Mouse (Mus musculus) thymus, adult 18-20 months (tissue): ENCODE measurements at regions not wholly inside any gene's neighbourhood (a gene's known extent, or its start where the extent isn't known, plus 50 kb on each side); places are given as distances from the start of the nearest gene placed in this dataset.

Experiments
- DNase-seq, 2 experiments: peaks; one replicate each; pipeline ENCODE4 v3.0.0; 2022; ENCODE audit warnings: mixed read lengths in 2 of 2

- DNase-seq: no peak
Measured at GRCm38 (mm10) chr8:25389371-25389855, 565.2 kb upstream of the Adam5 start.

- DNase-seq: no peak
Measured at GRCm38 (mm10) chr8:25388811-25389210, 564.6 kb upstream of the Adam5 start.

GRCm38 (mm10) chr8:25385186-25385585 is 561.0 kb upstream of the Adam5 start:
- no peak for DNase-seq

- DNase-seq: no peak
Measured at GRCm38 (mm10) chr8:25384591-25384990, 560.4 kb upstream of the Adam5 start.

- no peak for DNase-seq
Measured at GRCm38 (mm10) chr8:25373276-25373675, 549.1 kb upstream of the Adam5 start.

GRCm38 (mm10) chr8:25370947-25371346 is 546.8 kb upstream of the Adam5 start:
- DNase-seq: peak in 1 of 2 experiments; percentile 18

- no peak for DNase-seq
Measured at GRCm38 (mm10) chr8:25369331-25369730, 545.2 kb upstream of the Adam5 start.

GRCm38 (mm10) chr8:25368561-25369091 is 544.5 kb upstream of the Adam5 start:
- peak in 1 of 2 experiments; percentile 30 for DNase-seq

- DNase-seq: no peak
Measured at GRCm38 (mm10) chr8:25367806-25368549, 543.8 kb upstream of the Adam5 start.

- no peak for DNase-seq
Measured at GRCm38 (mm10) chr8:25366181-25366580, 542.0 kb upstream of the Adam5 start.

- no peak for DNase-seq
Measured at GRCm38 (mm10) chr8:25362656-25363055, 538.5 kb upstream of the Adam5 start.

- DNase-seq: no peak
Measured at GRCm38 (mm10) chr8:25362146-25362545, 538.0 kb upstream of the Adam5 start.

- DNase-seq: no peak
Measured at GRCm38 (mm10) chr8:25361420-25361819, 537.3 kb upstream of the Adam5 start.

- no peak for DNase-seq
Measured at GRCm38 (mm10) chr8:25358539-25359165, 534.5 kb upstream of the Adam5 start.

- no peak for DNase-seq
Measured at GRCm38 (mm10) chr8:25353822-25354770, 529.9 kb upstream of the Adam5 start.

GRCm38 (mm10) chr8:25353405-25353804 is 529.2 kb upstream of the Adam5 start:
- no peak for DNase-seq

GRCm38 (mm10) chr8:25348003-25348683 is 524.0 kb upstream of the Adam5 start:
- DNase-seq: no peak

- no peak for DNase-seq
Measured at GRCm38 (mm10) chr8:25343160-25343602, 519.0 kb upstream of the Adam5 start.

GRCm38 (mm10) chr8:25342501-25342900 is 518.3 kb upstream of the Adam5 start:
- no peak for DNase-seq

GRCm38 (mm10) chr8:25341225-25341624 is 517.1 kb upstream of the Adam5 start:
- DNase-seq: no peak

GRCm38 (mm10) chr8:25340729-25341128 is 516.6 kb upstream of the Adam5 start:
- DNase-seq: no peak

GRCm38 (mm10) chr8:25332120-25332607 is 508.0 kb upstream of the Adam5 start:
- DNase-seq: no peak
